Mouse (Mus musculus): Measurements from ENCODE around the gene Arid3a.

DNA sequence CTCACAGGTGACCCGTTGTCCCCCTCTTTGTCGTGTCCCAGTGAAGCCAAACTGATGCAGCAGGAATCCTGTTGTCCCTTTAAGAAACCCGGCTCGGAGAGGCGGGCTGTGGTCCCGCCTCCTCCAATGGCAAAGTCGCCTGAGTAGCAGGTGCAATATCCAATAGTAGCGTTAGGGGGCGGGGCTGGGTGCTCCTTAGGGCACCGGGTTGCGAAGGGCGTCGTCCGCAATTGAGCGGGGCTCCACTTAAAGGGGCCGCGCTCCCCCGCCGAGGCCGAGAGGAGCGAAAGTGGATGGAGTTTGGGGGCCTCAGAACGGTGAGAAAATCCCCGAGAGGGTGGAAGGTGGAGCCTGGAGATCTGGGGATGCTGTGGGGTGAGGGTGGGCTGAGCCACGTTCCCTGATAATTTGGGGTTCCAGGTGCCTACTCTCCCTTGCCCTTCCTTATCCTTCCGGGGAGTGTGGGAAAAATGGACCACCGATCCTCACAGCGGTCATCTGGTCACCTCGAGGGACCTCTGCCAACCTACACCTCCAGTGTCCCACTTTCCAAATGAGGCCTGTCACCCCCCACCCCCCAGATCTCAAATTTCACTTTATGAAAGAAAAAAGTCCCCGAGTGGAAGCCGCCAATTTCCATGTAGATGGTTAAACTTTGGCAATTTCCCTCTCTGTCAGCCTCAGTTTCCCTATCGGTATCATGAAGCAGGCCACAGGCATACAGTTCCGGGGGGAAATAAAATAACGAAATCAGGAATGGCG is 69.6 kb downstream of the Arid3a start, which contains the start of gene Abca7:
- TF ChIP-seq CTCF (IDR thresholded peaks at IDR 0.05; ENCODE audit: low read depth, low read length) (no peak), POLR2A (IDR thresholded peaks at IDR 0.05; ENCODE audit: extremely low read depth, insufficient read depth, low read length) (no peak)

Data from liver, adult 2 months (tissue).